Mouse (Mus musculus) lung, embryonic 16.5 days (tissue): Measurements from ENCODE around the gene Sema6b. TPM values are rescaled to one million over a fixed set of nuclear protein-coding genes. Genes with fewer than 3 reads are reported as not detected.

Experiments
- microRNA-seq: library from miRNA; unstranded; fragments of <30 nt; microRNA quantifications from one replicate; pipeline ENCODE4, GENCODE M21; 2016
- polyA plus RNA-seq: library from polyadenylated mRNA; unstranded; fragments of >200 nt; fragmentation: Nextera tagmentation; extraction: Ambion mirVana; gene quantifications from 2 replicates; pipeline ENCODE4 v1.2.1, GENCODE M21; 2015

The Sema6b gene
- polyA plus RNA-seq, 1 experiment from 2014 or later: 1.2 TPM

Small RNA genes within 50 kb of the gene (microRNA-seq; reads per million reads assigned to microRNA genes)
- gene Gm44397: not detected

Other genes with a start within 250 kb of the Sema6b start
- gene Zfp959, start 248.2 kb downstream of the Sema6b start, polyA plus RNA-seq: 15.4 and 17.3 TPM in 2 replicates
- gene Zfp119b, start 190.8 kb downstream of the Sema6b start, polyA plus RNA-seq: 6.1 and 8.3 TPM in 2 replicates
- 2.0 and 2.8 TPM in 2 replicates for gene Ebi3, start 187.7 kb downstream of the Sema6b start, polyA plus RNA-seq
- gene Yju2, start 181.2 kb downstream of the Sema6b start, polyA plus RNA-seq: 25.5 and 27.3 TPM in 2 replicates
- gene Shd, start 169.9 kb downstream of the Sema6b start, polyA plus RNA-seq: 6.8 and 7.3 TPM in 2 replicates
- gene Fsd1, start 153.8 kb downstream of the Sema6b start, polyA plus RNA-seq: 4.5 and 6.8 TPM in 2 replicates
- gene Stap2, start 134.8 kb downstream of the Sema6b start, polyA plus RNA-seq: 25.4 and 27.9 TPM in 2 replicates
- 80.1 and 86.2 TPM in 2 replicates for gene Mpnd, start 134.6 kb downstream of the Sema6b start, polyA plus RNA-seq
- 158 and 166 TPM in 2 replicates for gene Sh3gl1, start 103.7 kb downstream of the Sema6b start, polyA plus RNA-seq
- gene Chaf1a, start 99.9 kb downstream of the Sema6b start, polyA plus RNA-seq: 23.8 and 24.0 TPM in 2 replicates
- gene Ubxn6, start 65.3 kb downstream of the Sema6b start, polyA plus RNA-seq: 38.8 and 41.6 TPM in 2 replicates
- 95.2 and 96.7 TPM in 2 replicates for gene Hdgfl2, start 60.7 kb downstream of the Sema6b start, polyA plus RNA-seq
- 0.15 and 0.28 TPM in 2 replicates for gene Plin4, start 30.5 kb downstream of the Sema6b start, polyA plus RNA-seq
- 1.3 and 2.1 TPM in 2 replicates for gene Plin5, start 22.7 kb downstream of the Sema6b start, polyA plus RNA-seq
- gene Lrg1, start 18.3 kb downstream of the Sema6b start, polyA plus RNA-seq: 0.59 and 1.4 TPM in 2 replicates
- gene Tnfaip8l1, start 22.1 kb upstream of the Sema6b start, polyA plus RNA-seq: 15.5 and 17.3 TPM in 2 replicates
- gene Mydgf, start 43.6 kb upstream of the Sema6b start, polyA plus RNA-seq: 93.0 and 110 TPM in 2 replicates
- gene Dpp9, start 78.6 kb upstream of the Sema6b start, polyA plus RNA-seq: 38.7 and 41.4 TPM in 2 replicates
- gene Fem1a, start 116.5 kb upstream of the Sema6b start, polyA plus RNA-seq: 11.0 and 12.1 TPM in 2 replicates
- gene Ticam1, start 136.4 kb upstream of the Sema6b start, polyA plus RNA-seq: 5.5 and 5.7 TPM in 2 replicates
- gene Plin3, start 152.5 kb upstream of the Sema6b start, polyA plus RNA-seq: 87.5 and 90.2 TPM in 2 replicates
- not detected in 2 replicates for gene Arrdc5, start 159.9 kb upstream of the Sema6b start, polyA plus RNA-seq
- 124 and 130 TPM in 2 replicates for gene Uhrf1, start 163.0 kb upstream of the Sema6b start, polyA plus RNA-seq
- 26.6 and 28.4 TPM in 2 replicates for gene Kdm4b, start 185.7 kb upstream of the Sema6b start, polyA plus RNA-seq